Mouse (Mus musculus) E14TG2a.4 (cell line): Measurements from ENCODE around the gene Atf6b.

ENCODE experiments used
- CTCF ChIP-seq: conservative IDR thresholded peaks from 2 replicates; pipeline ENCODE4 v1.5.1; 2014; ENCODE audit warnings: low read length
- NANOG ChIP-seq: IDR thresholded peaks from 2 replicates; pipeline ENCODE4 v1.6.1; 2014; ENCODE audit warnings: borderline replicate concordance, low read length, mixed read lengths

DNA sequence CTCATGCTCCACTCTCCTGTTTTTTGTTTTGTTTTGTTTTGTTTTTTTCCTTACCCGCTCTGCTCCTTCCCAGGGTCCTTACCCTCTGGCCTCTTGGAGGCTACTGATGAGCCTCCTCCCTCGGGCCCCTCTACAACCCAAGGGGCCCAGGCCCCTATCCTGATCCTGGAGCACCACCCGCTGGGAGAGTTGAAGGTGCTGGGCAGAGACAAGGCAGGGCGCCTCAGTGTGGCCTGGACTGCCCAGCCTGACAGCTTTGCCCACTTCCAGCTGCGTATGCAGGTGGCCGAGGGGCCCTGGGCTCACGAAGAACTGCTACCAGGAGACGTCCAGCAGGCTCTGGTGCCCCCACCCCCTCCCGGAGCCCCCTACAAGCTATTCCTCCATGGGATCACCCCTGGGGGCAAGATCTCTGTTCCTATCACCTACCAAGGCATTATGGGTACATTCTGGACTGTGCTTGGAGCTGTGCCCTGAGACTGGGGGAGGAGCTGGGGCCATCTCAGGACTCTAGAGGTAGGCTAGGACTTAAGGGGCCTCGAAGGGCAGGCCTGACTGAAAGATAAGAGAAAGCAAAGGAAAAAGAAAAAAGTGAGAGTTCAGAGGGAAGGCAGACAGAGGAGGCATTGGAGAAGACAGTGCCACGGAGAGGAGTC, 35.1 kb downstream of the Atf6b start:
- no peak for TF ChIP-seq CTCF
- no peak for TF ChIP-seq NANOG
